Mouse (Mus musculus) thymus, postnatal 0 days (tissue): ENCODE data around the gene Arl8b. TPM values are rescaled to one million over a fixed set of nuclear protein-coding genes. Genes with fewer than 3 reads are reported as not detected.
"Not testable (repeated sequence)": the region's sequence is repeated elsewhere in the genome, so short reads cannot be mapped to it uniquely, and the experiment has no call there.

Source experiments
- DNase-seq: peaks from one replicate; pipeline ENCODE4 v3.0.0-alpha.2; 2015; ENCODE audit warnings: low spot score
- polyA plus RNA-seq: library from polyadenylated mRNA; unstranded; fragments of >200 nt; fragmentation: Nextera tagmentation; extraction: Ambion mirVana; gene quantifications from 2 replicates; pipeline ENCODE4 v1.2.1, GENCODE M21; 2015

Gene Arl8b
- polyA plus RNA-seq, 1 experiment from 2014 or later, result 60.9 TPM

- DNase-seq, result peak; percentile 61
Measured at GRCm38 (mm10) chr6:108833963-108834697, 51.2 kb downstream of the Arl8b start.

GRCm38 (mm10) chr6:108835765-108836691 lies 53.1 kb downstream of the Arl8b start:
- DNase-seq, result peak; percentile 90

- no peak for DNase-seq
Measured at GRCm38 (mm10) chr6:108837081-108837480, 54.2 kb downstream of the Arl8b start.

- peak; percentile 55 for DNase-seq
Measured at GRCm38 (mm10) chr6:108837958-108838357, 55.1 kb downstream of the Arl8b start.

- DNase-seq, result peak; percentile 81
Measured at GRCm38 (mm10) chr6:108839432-108839831, 56.5 kb downstream of the Arl8b start.

DNA sequence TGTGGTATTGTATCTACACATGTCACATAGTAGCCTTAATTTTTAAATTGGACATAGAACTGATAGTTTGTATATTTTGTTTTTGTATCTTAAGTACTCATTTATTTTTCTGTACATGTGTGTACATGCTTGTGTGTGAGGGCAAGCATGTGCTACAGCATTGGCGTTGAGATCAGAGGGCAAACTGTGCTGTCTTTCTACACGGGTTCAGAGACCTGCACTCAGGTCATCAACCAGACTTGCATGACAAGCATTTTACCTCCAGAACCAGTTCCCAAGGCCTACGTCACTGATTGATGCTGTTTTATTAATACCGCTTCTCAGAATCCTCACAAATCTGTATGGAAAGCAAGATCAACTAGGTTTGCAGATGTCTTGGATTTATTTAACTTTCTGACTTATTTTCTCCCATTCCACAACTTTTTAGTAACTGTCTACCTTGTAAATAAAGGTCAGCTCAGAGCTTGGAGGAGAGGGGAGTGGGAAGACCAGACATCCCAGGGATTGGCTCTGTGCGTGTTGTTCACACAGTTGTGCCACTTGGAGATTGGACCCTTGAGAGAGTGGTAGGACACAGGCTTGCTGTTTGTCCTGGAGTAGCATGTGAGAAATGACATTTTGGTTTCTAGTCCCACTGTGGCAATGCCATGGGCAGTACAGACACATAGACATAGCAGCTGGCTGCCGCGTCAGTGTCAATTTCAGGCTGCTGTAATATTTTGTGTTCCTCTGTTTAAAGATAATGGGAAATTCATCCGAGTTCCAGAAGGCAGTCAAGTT lies 58.2 kb downstream of the Arl8b start:
- no peak for DNase-seq

- no peak for DNase-seq
Measured at GRCm38 (mm10) chr6:108843664-108844063, 60.8 kb downstream of the Arl8b start.

GRCm38 (mm10) chr6:108844093-108844492 lies 61.2 kb downstream of the Arl8b start:
- DNase-seq, result peak; percentile 53

- DNase-seq, result no peak
Measured at GRCm38 (mm10) chr6:108844771-108845170, 61.9 kb downstream of the Arl8b start.

- no peak for DNase-seq
Measured at GRCm38 (mm10) chr6:108852088-108852670, 69.3 kb downstream of the Arl8b start.

DNA sequence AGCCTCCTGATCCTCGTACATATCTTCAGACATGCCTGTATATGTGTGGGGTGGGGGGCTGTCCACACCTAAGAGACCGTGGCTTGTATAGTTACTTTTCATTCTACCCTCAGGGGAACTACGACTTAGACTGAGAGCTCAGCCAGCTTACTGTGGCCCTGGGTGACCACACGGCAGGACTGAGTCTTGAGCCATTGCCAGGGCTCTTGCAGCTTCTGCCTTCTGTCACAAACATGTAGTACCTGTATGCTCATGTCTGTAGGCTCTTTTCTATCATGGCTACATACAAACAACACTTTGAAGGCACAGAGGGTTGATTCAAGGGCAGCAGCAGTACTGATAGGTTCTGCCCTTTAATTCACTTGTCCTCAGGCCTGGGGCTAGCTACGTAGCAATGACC lies 70.1 kb downstream of the Arl8b start:
- DNase-seq, result no peak

GRCm38 (mm10) chr6:108858583-108858982 lies 75.7 kb downstream of the Arl8b start:
- no peak for DNase-seq

- no peak for DNase-seq
Measured at GRCm38 (mm10) chr6:108861226-108861625, 78.3 kb downstream of the Arl8b start.

- DNase-seq, result no peak
Measured at GRCm38 (mm10) chr6:108862548-108862947, 79.6 kb downstream of the Arl8b start.

- DNase-seq, result no peak
Measured at GRCm38 (mm10) chr6:108866317-108866716, 83.4 kb downstream of the Arl8b start.

DNA sequence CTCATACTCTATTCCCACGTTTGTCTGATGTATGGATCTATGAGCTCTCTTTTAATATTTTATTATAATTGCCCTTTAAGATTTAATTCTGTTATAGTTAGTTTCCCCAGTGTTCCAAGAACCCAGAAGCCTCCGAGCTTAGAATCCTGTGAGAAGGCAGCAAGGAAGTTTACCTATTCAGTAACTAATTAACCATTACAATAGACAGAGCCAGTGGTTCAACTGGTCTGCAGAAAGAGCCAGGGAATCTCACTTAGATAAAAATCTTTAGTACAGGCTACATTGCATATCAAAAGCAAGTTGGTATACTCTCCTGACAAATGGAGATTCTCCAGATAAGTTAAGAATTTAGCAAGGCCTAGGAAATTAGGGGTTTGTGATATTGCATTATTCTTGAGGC lies 86.1 kb downstream of the Arl8b start:
- not testable (repeated sequence) for DNase-seq

DNA sequence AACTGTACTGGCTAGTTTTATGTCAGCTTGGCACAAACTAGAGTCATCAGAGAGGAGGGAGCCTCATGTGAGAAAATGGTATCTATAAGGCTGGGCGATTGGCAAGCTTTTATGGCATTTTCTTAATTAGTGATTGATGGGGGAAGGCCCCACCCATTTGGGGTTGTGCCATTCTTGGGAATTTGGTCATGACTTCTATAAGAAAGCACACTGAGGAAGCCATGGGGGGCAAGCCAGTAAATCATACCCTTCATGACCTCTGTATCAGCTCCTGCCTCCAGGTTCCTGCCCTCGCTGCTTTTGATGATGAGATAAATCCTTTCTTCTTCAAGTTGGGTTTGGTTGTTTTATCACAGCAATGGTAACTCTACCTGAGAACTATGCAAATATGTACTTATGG lies 87.5 kb downstream of the Arl8b start:
- no peak for DNase-seq

- no peak for DNase-seq
Measured at GRCm38 (mm10) chr6:108871251-108871650, 88.4 kb downstream of the Arl8b start.
